Mouse (Mus musculus): ENCODE results near the gene Olfr707. TPM values are rescaled to one million over a fixed set of nuclear protein-coding genes. Genes with fewer than 3 reads are reported as not detected.
"Not testable (repeated sequence)": the region's sequence is repeated elsewhere in the genome, so short reads cannot be mapped to it uniquely, and the experiment has no call there.

Gene Olfr707
- polyA plus RNA-seq (2016; fragmentation: Nextera tagmentation; extraction: Ambion mirVana) = not detected in 2 replicates

DNA sequence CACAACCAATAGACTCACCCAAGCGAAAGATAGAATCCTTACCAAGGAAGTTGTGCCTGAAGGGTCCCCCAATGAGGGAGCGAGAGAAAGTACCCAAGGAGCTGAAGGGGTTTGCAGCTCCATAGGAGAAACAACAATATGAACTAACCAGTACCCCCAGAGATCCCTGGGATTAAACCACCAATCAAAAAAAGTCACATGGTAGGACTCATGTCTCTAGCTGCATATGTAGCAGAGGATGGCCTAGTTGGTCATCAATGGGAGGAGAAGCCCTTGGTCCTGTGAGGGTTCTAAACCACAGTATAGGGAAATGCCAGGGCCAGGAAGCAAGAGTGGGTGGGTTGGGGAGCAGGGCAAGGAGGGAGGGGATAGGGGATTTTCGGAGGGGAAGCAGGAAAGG is at the start of gene Olfr707:
TSS of gene Olfr707 (minus strand) at position 101 of the 400 bp plus-strand sequence.
- H3K27me3 ChIP-seq (ENCODE audit: insufficient read depth, poor library complexity, severe bottlenecking); H3K27ac ChIP-seq; H3K36me3 ChIP-seq; DNase-seq (ENCODE audit: low spot score); H3K9me3 ChIP-seq; H3K4me3 ChIP-seq; H3K4me1 ChIP-seq (replicated peaks): not testable (repeated sequence)
- WGBS = 88% methylated on average over 3 of the region's 3 CpGs

DNA sequence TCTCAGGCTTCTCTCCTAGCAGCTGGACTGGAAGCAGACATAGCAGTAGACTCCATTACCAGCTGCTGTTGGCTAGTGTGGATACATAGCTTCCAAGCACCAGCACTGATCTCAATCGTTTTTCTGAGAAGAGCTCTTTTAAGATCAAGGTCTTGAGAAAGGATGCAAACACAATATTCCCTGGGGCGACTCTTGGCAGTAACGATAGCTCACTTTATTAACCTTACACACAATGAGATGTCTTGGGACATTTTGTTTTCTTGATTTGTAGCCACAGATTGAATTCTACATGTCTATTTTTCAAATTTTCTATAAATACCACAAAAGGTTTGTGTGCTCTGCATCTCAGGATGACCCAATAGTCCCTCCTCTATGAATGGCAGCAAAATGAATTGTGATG is 47.2 kb upstream of the Olfr707 start, which contains the start of gene Olfr710:
TSS of gene Olfr710 (minus strand) at position 101 of the 400 bp plus-strand sequence.
- no peak for DNase-seq (ENCODE audit: low spot score)
- H3K36me3 ChIP-seq = no peaks in the 10 kb centered on the region
- H3K4me3 ChIP-seq = no peak within 1 kb of the TSS
- H3K27me3 ChIP-seq (ENCODE audit: insufficient read depth, poor library complexity, severe bottlenecking) = no peaks in the 10 kb centered on the region
- H3K4me1 ChIP-seq (replicated peaks) = no peaks in the 10 kb centered on the region
- no peaks in the 10 kb centered on the region for H3K9me3 ChIP-seq
- WGBS = 84% methylated on average over 3 of the region's 3 CpGs
- H3K27ac ChIP-seq = no peak within 1 kb of the TSS

DNA sequence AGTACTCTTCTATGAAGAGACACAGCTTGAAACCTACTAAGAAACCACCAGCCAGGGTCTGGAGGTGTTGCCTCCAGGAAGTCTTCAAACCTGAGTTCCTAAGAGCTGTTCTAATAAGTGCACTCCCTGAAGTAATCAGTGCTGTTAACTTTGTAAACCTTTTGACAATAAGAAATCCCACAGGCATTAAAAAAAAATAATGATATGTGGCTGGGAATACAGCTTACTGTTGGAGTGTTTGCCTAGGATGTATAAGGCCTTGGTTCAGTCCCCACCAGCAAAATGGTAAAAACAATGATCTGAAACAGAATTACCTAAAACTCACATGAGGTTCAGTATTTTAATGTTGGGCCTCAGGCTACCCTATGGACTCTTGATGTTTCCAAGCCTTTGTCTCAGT is 31.1 kb upstream of the Olfr707 start, which contains the start of gene Olfr709-ps1:
TSS of gene Olfr709-ps1 (minus strand) at position 101 of the 400 bp plus-strand sequence.
- Histone ChIP-seq H3K36me3 (no peaks in the 10 kb centered on the region), H3K9me3 (no peaks in the 10 kb centered on the region)
- no peak for DNase-seq (ENCODE audit: low spot score)

DNA sequence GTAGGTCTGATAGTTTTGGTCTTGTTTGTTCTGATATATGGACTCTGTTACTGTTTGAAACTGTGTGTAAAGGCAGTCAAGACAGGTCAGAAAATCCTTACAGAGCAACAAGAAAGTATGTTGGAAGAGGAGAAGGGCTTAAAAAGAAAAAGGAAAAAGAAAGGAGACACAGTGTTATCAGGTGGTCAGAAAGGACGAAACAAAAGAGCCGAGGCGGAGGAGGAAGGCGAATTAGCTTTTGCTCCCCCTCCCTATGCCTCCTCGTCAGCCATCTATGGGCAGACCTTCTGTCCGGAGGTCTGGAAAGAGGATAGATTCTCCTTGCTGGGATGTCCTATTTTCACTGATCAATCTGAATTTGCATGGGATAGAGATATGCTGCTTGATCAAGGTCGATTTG is 19.9 kb upstream of the Olfr707 start:
- H3K36me3 ChIP-seq; H3K4me3 ChIP-seq; H3K27me3 ChIP-seq (ENCODE audit: insufficient read depth, poor library complexity, severe bottlenecking); DNase-seq (ENCODE audit: low spot score); H3K27ac ChIP-seq; H3K9me3 ChIP-seq; H3K4me1 ChIP-seq (replicated peaks): not testable (repeated sequence)
- WGBS = 91% methylated on average over 7 of the region's 7 CpGs

More for the DNA sequence above, 31.1 kb upstream of the Olfr707 start, which contains the start of gene Olfr709-ps1:
- Histone ChIP-seq H3K27ac (no peak within 1 kb of the TSS), H3K27me3 (ENCODE audit: insufficient read depth, poor library complexity, severe bottlenecking) (no peaks in the 10 kb centered on the region), H3K4me1 (replicated peaks) (no peaks in the 10 kb centered on the region), H3K4me3 (no peak within 1 kb of the TSS)

DNA sequence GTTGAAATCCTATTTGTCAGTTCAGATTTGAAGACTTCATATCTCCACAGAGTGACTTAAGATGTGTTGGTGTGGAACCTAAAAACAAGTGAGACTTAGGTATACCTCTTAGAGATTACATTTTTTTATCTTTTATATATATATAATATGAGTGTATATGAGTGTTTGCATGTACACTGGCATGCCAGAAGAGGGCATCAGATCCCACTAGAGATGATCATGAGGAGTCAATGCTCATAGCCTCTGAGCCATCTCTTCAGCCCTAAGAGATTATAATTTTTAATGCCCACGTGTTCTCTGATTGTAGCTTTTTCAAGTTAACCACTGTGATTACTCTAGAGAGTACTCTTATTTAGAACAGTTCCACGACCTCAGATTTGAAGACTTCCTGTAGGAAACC is 6.6 kb upstream of the Olfr707 start, which contains the start of gene Olfr1532-ps1:
TSS of gene Olfr1532-ps1 (plus strand) at position 326 of the 400 bp plus-strand sequence.
- 80% methylated on average over 2 of the region's 2 CpGs for WGBS
- H3K9me3 ChIP-seq = no peaks in the 10 kb centered on the region
- H3K4me1 ChIP-seq (replicated peaks) = no peaks in the 10 kb centered on the region
- H3K4me3 ChIP-seq = no peak within 1 kb of the TSS
- no peaks in the 10 kb centered on the region for H3K27me3 ChIP-seq (ENCODE audit: insufficient read depth, poor library complexity, severe bottlenecking)
- H3K36me3 ChIP-seq = no peaks in the 10 kb centered on the region
- H3K27ac ChIP-seq = no peak within 1 kb of the TSS
- no peak for DNase-seq (ENCODE audit: low spot score)

DNA sequence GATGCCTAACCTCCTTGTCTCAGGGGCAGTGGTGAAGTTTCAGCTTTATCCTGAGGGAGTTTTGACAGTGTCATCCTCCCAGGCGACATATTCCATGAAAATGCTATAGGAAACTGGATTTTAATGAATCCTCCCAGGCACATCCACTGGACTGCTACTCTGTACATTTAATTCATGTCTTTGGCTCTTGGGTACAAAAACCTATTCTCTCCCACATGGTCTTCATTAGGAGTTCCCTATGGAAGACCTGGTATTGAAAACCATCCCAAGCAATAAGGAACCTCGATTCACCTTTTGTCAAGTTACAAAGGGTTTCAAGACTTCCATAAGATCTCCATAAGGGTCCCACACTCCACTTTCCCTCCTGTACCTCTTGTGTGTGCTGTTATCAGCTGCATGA is 13.0 kb downstream of the Olfr707 start, which contains the start of gene Olfr706:
TSS of gene Olfr706 (minus strand) at position 101 of the 400 bp plus-strand sequence.
- H3K36me3 ChIP-seq = no peaks in the 10 kb centered on the region
- H3K27ac ChIP-seq = no peak within 1 kb of the TSS
- H3K4me1 ChIP-seq (replicated peaks) = no peaks in the 10 kb centered on the region
- H3K4me3 ChIP-seq = no peak within 1 kb of the TSS
- no peaks in the 10 kb centered on the region for H3K9me3 ChIP-seq
- H3K27me3 ChIP-seq (ENCODE audit: insufficient read depth, poor library complexity, severe bottlenecking) = no peaks in the 10 kb centered on the region
- 85% methylated on average over 2 of the region's 2 CpGs for WGBS
- DNase-seq (ENCODE audit: low spot score) = no peak

DNA sequence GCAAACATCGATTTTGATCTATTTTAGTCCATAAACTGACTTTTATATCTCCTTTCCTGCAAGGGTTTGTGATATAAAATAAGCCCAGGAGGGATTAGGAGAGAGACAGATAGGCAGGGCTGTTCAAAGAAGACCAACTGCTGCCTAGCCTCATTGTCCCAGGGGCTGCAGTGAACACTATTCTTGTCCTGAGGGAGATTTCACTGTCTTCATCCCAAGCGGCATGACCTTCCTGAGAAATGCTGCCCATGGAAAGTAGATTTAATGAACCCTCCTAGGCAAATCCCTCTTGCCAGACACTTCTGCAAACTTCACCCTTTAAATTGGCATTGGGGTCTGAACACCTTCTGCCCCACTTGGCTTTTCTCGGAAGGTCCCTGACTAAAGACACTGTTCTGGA is 24.2 kb downstream of the Olfr707 start, which contains the start of gene Olfr705:
TSS of gene Olfr705 (minus strand) at position 101 of the 400 bp plus-strand sequence.
- no peaks in the 10 kb centered on the region for H3K4me1 ChIP-seq (replicated peaks)
- no peak within 1 kb of the TSS for H3K27ac ChIP-seq
- H3K27me3 ChIP-seq (ENCODE audit: insufficient read depth, poor library complexity, severe bottlenecking) = no peaks in the 10 kb centered on the region
- 86% methylated on average over 3 of the region's 3 CpGs for WGBS
- no peaks in the 10 kb centered on the region for H3K36me3 ChIP-seq
- no peak for DNase-seq (ENCODE audit: low spot score)
- H3K4me3 ChIP-seq = no peak within 1 kb of the TSS
- H3K9me3 ChIP-seq = no peaks in the 10 kb centered on the region

DNA sequence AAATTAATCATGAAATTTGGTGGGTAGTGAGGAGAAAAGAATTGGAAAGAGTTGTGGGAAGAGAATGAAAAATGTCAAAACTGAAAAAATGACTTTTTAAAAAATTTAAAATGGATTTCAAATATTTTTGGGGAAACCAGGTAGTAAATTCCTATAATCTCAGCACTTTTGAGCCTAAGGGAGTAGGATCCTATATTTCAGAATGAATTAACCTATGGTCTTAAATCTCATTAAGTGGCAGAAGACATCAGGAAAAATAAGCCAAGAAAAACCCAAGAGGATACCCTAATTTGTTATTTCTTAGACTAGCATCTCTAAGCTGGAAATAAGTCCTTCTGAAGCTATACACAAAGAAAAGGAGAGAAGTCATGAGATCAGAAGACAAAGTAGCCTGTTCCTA is 38.2 kb downstream of the Olfr707 start, which contains the start of gene Olfr704:
TSS of gene Olfr704 (plus strand) at position 301 of the 400 bp plus-strand sequence.
- Histone ChIP-seq H3K9me3 (0 out of 2 replicates have a peak, but pooled peaks cover 2% of the 10 kb centered on the region), H3K4me3 (no peak within 1 kb of the TSS), H3K27me3 (ENCODE audit: insufficient read depth, poor library complexity, severe bottlenecking) (no peaks in the 10 kb centered on the region), H3K27ac (no peak within 1 kb of the TSS), H3K36me3 (no peaks in the 10 kb centered on the region), H3K4me1 (replicated peaks) (no peaks in the 10 kb centered on the region)
- no peak for DNase-seq (ENCODE audit: low spot score)

DNA sequence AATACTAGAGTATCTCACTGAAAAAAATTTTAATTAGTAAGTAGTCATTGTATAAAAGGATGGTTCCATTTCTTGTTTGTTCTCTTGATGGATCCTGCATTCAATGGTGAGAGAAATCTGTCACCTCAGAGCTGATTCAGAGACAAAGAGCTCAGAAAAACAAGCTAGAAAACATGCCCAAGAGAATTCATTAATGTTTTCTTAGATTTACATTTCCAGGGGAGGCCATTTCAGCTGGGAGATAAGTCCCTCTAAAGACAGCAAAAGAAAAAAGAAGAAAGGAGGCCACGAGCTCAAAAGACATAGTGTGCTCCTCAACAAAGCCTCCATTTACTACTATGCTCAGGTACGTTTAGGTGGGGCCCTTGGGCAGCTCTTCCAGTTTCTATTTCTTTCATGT is 58.0 kb downstream of the Olfr707 start, which contains the start of gene Olfr703:
TSS of gene Olfr703 (plus strand) at position 301 of the 400 bp plus-strand sequence.
- Histone ChIP-seq H3K9me3 (no peaks in the 10 kb centered on the region), H3K4me1 (replicated peaks) (no peaks in the 10 kb centered on the region), H3K27ac (no peak within 1 kb of the TSS), H3K4me3 (no peak within 1 kb of the TSS), H3K27me3 (ENCODE audit: insufficient read depth, poor library complexity, severe bottlenecking) (no peaks in the 10 kb centered on the region), H3K36me3 (no peaks in the 10 kb centered on the region)
- WGBS = 62% methylated on average over 2 of the region's 2 CpGs
- DNase-seq (ENCODE audit: low spot score) = no peak

Other genes starting within 250 kb of the Olfr707 start
- not detected in 2 replicates for gene Olfr693, start 220.7 kb downstream of the Olfr707 start, polyA plus RNA-seq (2016; fragmentation: Nextera tagmentation; extraction: Ambion mirVana)
- not detected in 2 replicates for gene Olfr694, start 209.4 kb downstream of the Olfr707 start, polyA plus RNA-seq (2016; fragmentation: Nextera tagmentation; extraction: Ambion mirVana)
- gene Olfr695, start 184.8 kb downstream of the Olfr707 start, polyA plus RNA-seq (2016; fragmentation: Nextera tagmentation; extraction: Ambion mirVana) = not detected in 2 replicates
- not detected in 2 replicates for gene Olfr697, start 158.8 kb downstream of the Olfr707 start, polyA plus RNA-seq (2016; fragmentation: Nextera tagmentation; extraction: Ambion mirVana)
- not detected in 2 replicates for gene Olfr698, start 145.8 kb downstream of the Olfr707 start, polyA plus RNA-seq (2016; fragmentation: Nextera tagmentation; extraction: Ambion mirVana)
- gene Olfr699, start 108.0 kb downstream of the Olfr707 start, polyA plus RNA-seq (2016; fragmentation: Nextera tagmentation; extraction: Ambion mirVana) = not detected in 2 replicates
- gene Olfr700, start 92.4 kb downstream of the Olfr707 start, polyA plus RNA-seq (2016; fragmentation: Nextera tagmentation; extraction: Ambion mirVana) = not detected in 2 replicates
- gene Olfr701, start 87.1 kb downstream of the Olfr707 start, polyA plus RNA-seq (2016; fragmentation: Nextera tagmentation; extraction: Ambion mirVana) = not detected in 2 replicates
- gene Olfr702, start 67.3 kb downstream of the Olfr707 start, polyA plus RNA-seq (2016; fragmentation: Nextera tagmentation; extraction: Ambion mirVana) = not detected in 2 replicates
- gene Olfr703, start 57.9 kb downstream of the Olfr707 start, polyA plus RNA-seq (2016; fragmentation: Nextera tagmentation; extraction: Ambion mirVana) = not detected in 2 replicates
- gene Olfr704, start 38.1 kb downstream of the Olfr707 start, polyA plus RNA-seq (2016; fragmentation: Nextera tagmentation; extraction: Ambion mirVana) = not detected in 2 replicates
- not detected in 2 replicates for gene Olfr705, start 24.4 kb downstream of the Olfr707 start, polyA plus RNA-seq (2016; fragmentation: Nextera tagmentation; extraction: Ambion mirVana)
- not detected in 2 replicates for gene Olfr706, start 13.1 kb downstream of the Olfr707 start, polyA plus RNA-seq (2016; fragmentation: Nextera tagmentation; extraction: Ambion mirVana)
- not detected in 2 replicates for gene Olfr1532-ps1, start 6.8 kb upstream of the Olfr707 start, polyA plus RNA-seq (2016; fragmentation: Nextera tagmentation; extraction: Ambion mirVana)
- gene Olfr709-ps1, start 31.0 kb upstream of the Olfr707 start, polyA plus RNA-seq (2016; fragmentation: Nextera tagmentation; extraction: Ambion mirVana) = not detected in 2 replicates
- not detected in 2 replicates for gene Olfr710, start 47.1 kb upstream of the Olfr707 start, polyA plus RNA-seq (2016; fragmentation: Nextera tagmentation; extraction: Ambion mirVana)
- not detected in 2 replicates for gene Olfr6, start 62.7 kb upstream of the Olfr707 start, polyA plus RNA-seq (2016; fragmentation: Nextera tagmentation; extraction: Ambion mirVana)
- not detected in 2 replicates for gene Olfr711, start 74.2 kb upstream of the Olfr707 start, polyA plus RNA-seq (2016; fragmentation: Nextera tagmentation; extraction: Ambion mirVana)
- not detected in 2 replicates for gene Olfr2, start 104.8 kb upstream of the Olfr707 start, polyA plus RNA-seq (2016; fragmentation: Nextera tagmentation; extraction: Ambion mirVana)
- gene Olfr713, start 129.9 kb upstream of the Olfr707 start, polyA plus RNA-seq (2016; fragmentation: Nextera tagmentation; extraction: Ambion mirVana) = not detected in 2 replicates
- gene Olfr714, start 169.7 kb upstream of the Olfr707 start, polyA plus RNA-seq (2016; fragmentation: Nextera tagmentation; extraction: Ambion mirVana) = not detected in 2 replicates
- not detected in 2 replicates for gene Olfr17, start 192.0 kb upstream of the Olfr707 start, polyA plus RNA-seq (2016; fragmentation: Nextera tagmentation; extraction: Ambion mirVana)
- gene Olfr715b, start 209.1 kb upstream of the Olfr707 start, polyA plus RNA-seq (2016; fragmentation: Nextera tagmentation; extraction: Ambion mirVana) = not detected in 2 replicates
- gene Olfr715, start 229.8 kb upstream of the Olfr707 start, polyA plus RNA-seq (2016; fragmentation: Nextera tagmentation; extraction: Ambion mirVana) = not detected in 2 replicates
- not detected in 2 replicates for gene Olfr716, start 237.1 kb upstream of the Olfr707 start, polyA plus RNA-seq (2016; fragmentation: Nextera tagmentation; extraction: Ambion mirVana)